Mouse (Mus musculus): ENCODE data around the gene Mttp. TPM values are rescaled to one million over a fixed set of nuclear protein-coding genes. Genes with fewer than 3 reads are reported as not detected.

Gene Mttp
- total RNA-seq (2021): 1 to 10 TPM; 8.4 to 9.0 TPM

DNA sequence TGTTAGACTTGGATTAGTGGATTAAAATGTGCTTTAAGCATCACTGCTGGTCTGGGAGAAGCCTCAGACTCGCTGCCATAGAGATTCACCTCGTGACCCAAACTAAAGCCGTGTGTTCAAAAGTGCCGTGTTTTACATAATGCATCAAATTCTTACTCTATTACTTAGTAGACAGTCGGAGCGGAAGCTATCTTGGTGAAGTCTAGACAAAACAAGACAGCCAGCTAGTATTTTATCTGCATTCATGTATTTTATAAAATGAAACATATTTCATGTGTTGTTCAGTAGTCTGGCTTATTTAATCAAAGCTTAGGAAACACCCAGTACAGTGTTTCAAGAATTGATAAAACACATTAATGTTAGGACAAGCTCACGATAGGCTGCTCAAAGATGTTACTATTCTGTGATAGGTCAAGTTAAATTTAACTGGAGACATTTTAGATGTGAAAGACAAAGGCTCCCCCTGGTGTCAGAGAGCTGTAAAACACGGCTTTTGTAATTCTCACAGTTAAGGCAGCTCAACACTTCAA, at the start of gene Mttp:
TSS of gene Mttp (minus strand) at position 327 of the 530 bp plus-strand sequence.
- peak; percentile 88 to 90 for DNase-seq
- intact Hi-C loops (cut with DNase I): loop anchor here (1.0 to 5.0 kb wide), 4 partner anchors 153 to 366 kb away; partner anchors contain the start of gene Lamtor3

DNA sequence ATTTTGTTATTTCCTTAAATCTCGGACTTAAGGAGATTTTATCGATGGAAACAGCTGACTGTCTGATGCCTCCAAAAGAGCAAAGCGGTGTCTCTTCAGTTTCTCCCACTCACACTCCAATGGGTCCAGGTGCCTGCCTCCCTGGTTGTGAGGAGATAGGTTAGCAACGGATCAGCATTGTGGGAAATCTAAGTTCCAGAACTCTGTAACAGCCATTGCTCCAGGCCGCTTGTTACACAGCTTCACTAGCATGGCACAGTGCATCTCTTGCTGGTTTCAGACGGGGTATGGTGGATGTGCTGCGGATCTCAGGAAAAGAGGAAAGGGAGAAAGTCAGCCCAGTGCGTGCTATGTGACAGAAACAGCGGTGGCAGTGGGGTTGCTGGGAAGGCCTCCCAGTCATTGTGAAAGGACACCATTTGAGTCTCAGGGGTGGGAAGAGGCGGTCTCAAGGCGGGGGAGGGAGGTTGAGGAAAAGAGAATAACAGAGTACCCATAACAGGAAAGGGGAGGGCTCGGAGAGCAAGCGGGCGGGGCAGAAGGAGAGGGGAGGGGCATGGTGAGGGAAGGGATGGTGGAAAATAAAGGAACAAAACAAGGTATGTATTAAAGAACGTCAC, 49.0 kb upstream of the Mttp start, which contains the start of gene 4930579F01Rik:
TSS of gene 4930579F01Rik (minus strand) at position 143 of the 620 bp plus-strand sequence.
- DNase-seq: no peak
- intact Hi-C loops (cut with DNase I): loop anchor here (10.0 kb wide), 1 partner anchor 711 kb away; no protein-coding TSS in a partner anchor

DNA sequence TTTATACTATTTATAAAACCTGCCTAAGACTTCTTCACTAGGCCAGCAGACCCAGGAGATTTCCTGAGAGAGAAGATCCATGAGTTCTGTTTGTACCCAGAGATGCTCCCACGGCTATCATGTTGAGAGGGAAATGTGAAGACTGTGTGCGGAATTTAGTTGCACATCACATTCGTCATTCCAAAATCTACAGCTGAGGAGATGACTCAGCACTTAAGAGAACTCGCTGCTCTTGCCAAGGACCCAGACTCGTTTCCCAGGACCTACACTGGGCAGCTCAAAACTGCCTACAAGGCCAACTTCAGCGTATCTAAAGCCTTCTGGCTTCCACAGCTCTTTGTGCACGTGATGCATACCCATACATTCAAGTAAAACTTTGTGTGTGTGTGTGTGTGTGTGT, 47.5 kb upstream of the Mttp start:
- intact Hi-C loops (cut with DNase I): loop anchor here (10.0 kb wide), 1 partner anchor 713 kb away; no protein-coding TSS in a partner anchor
- peak; percentile 9 to 12 for DNase-seq

DNA sequence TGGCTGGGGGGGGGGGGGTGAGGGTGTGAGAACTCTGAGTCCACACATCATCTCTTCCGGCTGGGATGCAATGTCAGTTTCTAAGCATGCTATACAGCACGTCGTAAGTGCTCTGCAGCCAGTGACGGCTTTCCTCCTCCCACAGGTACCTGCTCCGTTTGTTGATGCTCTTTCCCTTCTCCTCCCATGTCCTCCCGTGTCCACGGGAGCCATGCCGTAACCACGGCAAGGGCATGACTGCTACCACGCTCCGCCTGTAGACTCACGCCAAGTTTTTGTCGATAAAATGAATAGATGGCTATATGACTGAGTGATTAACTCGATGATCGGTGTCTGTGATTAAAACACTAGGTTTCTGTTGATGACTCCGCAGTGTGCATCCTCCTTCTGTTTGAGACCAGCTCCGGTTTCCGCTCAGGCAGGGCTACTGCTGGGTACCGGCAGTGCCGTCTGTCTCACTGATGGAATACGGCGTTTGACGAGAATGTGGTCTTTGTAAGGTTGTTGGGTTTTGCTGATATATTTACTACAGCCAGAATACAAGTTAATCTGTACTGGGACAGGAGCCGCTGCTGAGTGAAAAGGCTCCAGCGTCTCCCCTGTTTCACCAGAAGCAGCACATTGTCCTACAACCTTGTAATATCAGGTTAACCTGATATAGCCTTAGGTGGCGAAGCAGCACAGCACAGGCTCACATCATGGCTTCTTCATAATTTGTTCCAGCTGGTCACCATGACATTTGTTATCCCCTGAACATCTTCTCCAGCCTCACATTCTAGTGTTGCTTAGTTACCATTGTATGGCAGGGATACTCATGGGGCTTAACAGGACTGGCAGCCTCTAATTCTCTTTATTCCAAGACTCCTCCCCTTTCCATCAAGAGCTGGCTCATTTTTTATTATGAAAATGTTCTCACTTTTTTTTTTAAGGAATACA, 41.5 kb upstream of the Mttp start:
- DNase-seq: no peak
- intact Hi-C loops (cut with DNase I): no loop called here

DNA sequence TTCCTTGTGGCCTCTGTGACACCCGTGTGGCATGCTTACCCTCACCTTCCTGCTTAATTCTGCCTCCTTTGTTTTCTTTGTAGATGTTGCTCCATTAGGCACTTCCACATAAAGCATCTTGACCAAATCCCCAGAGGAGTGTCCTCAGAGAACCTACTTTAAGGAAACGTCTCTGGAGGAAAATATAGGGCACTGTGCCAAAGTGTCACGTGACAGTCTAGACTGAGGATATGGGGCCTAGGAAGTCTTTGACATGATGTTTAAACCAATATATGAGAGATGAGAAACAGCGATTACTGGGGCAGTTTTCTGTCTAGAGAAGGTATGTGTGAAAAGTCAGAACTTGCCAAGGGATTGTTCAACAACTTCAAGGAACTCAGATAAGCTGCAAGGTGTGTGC, 40.5 kb upstream of the Mttp start:
- intact Hi-C loops (cut with DNase I): no loop called here
- DNase-seq: peak; percentile 39 to 41

DNA sequence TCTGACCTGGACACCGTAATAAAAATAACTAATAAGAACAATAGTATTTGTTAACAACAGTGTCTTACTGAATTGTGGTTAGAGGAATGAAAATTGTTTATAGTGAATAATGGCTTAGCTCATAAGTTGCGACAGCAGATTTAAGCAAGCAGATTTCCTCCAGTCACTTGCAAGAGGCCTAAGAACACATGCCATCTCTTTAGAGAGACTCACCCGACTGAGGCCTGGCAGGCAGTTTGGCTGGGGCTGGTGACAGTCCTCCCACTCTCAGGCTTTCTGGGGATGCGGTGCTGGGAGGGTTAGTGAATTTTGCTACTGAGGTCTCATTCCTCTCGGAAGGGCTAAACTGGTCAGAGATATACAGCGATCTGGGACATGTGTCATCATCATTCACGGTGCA, 38.6 kb upstream of the Mttp start:
- intact Hi-C loops (cut with DNase I): no loop called here
- no peak for DNase-seq

DNA sequence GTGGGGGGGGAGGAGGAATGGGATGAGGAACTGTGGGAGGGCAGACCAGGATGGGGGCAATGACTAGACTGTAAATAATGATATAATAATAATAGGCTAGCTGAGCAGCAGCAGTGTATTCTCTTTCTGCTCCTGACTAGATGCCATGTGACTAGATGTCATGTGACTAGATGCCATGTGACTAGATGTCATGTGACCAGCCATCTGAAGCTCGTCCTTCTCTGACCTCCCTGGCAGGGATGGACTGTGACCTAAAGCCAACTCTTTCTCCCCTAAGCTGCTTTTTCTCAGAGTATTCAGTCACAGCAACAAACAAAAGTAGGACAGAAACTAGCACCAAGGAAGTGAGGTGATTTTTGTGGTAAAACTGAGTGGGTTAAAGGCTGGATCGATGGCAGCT, 37.3 kb upstream of the Mttp start:
- intact Hi-C loops (cut with DNase I): no loop called here
- DNase-seq: no peak

DNA sequence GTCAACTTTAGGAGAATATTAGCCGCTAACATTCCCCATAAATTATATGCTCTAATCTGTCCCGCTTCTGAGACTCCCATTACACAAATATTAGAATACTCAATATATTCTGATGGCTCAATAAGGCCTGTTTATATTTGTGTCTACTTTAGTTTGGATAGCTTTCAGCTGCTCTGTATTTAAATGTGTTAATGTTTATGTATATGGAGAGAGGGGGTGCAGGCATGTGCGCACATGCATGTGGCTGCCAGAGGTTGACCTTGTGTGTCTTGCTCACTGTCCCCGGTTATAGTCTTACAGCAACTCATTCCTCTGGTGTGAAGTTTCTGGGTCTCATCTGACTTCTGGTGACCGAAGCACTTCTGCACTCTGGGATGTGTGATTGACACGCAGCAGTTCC, 30.8 kb upstream of the Mttp start:
- DNase-seq: no peak
- intact Hi-C loops (cut with DNase I): no loop called here

DNA sequence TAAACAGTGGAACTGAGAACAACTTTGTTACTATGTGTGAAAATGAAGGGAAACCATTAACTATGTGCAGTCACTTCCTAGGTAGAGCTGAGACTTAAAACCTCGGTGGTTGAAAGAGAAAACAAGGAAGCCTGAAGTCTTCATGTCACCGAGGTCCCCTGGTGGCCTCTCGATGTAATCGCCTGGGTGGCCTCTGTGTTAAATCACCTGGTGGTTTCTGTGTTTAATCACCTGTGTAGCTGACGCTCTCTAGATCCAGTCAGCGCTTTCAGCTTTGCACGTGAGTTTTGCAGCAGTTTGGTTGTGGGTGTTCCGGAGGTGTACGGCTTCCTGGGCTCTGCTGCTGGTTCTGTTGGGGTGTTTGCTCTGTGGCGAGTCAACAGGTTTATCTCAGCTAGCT, 28.5 kb upstream of the Mttp start:
- intact Hi-C loops (cut with DNase I): no loop called here
- no peak for DNase-seq

DNA sequence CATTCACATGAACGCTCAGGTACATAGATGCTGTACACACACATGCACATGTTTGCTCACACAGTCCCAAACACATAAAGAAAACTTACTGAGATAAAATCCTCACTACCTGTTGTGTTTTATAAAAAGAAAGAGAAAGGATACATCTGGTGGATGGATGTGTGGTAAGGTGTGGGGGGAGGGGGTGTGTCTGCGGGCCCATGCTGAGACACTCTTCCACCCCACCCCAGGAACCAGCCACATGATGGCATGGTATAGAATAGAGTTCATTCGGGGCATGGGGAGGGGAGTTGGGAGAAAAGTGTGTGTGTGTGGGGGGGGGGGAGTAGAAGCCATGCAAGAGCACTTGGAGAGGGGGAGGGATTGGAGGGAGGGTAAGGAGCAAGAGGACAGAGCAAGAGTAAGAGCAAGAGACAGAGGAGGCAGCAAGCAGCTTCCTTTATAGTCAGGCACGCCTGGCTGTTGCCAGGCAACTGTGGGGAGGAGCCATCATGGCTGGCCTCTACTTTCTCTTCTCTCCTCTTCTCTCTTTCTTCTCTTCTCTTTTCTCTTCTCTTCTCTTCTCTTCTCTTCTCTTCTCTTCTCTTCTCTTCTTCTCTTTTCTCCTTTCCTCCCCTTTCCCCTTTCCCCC, 17.9 kb upstream of the Mttp start:
- no peak for DNase-seq
- intact Hi-C loops (cut with DNase I): no loop called here

DNA sequence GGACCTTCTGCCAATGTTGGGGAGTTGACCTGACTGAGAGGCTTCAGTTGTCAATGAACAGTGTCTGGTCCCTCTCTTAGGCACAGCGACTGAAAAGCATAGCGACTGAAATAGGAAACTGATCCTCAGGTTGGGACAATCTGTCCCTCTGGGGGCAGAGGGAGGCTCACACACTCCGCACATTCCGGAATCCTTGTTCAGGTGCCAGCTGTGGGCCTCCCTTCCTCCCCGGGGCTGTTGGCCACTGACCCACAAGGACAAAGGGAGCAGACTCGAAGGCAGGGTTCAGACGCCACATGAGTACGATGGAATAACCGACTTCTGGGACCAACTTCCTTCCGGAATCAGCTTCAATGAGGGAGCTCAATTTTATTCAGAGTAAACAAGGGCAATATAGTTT, 16.9 kb upstream of the Mttp start:
- DNase-seq: no peak
- intact Hi-C loops (cut with DNase I): no loop called here

DNA sequence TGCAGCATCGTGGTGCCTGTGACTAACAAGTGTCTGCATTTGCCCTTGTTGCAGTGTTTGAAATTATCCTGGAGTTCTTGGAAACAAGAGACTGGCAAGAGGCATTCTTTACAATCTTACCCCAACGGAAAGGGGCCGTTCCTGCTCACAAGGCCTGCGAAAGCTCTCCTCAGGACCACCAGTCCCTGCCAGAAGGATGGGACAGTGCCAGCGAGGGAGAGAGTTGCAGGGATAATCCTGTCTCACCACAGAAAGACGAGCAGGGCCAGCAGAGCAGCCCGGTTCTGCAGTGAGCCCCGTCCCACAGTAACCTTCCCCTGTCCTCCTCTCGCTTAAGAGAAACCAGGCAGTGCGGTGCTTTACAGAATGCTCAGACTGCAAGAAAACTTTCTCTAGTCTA, 11.9 kb upstream of the Mttp start:
- no peak for DNase-seq
- intact Hi-C loops (cut with DNase I): no loop called here

DNA sequence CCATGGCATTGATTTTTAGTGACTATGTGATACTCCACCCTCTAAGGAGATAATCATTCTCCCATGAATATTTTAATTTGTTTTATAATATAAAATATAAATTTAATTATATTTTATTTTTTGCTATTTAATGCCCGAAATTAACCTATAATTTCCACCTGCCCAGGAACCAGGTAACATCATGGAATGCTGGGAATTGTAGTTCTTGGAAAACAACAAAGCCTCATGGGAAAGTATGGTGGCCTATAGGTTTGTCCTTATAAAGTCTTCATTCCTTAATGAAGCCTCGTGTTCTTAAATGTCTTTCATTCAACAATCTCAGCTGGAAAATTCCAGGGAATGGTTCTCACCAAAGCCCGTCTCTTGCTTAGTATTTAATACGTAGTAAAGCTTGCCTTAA, 10.3 kb upstream of the Mttp start:
- DNase-seq: no peak
- intact Hi-C loops (cut with DNase I): no loop called here

DNA sequence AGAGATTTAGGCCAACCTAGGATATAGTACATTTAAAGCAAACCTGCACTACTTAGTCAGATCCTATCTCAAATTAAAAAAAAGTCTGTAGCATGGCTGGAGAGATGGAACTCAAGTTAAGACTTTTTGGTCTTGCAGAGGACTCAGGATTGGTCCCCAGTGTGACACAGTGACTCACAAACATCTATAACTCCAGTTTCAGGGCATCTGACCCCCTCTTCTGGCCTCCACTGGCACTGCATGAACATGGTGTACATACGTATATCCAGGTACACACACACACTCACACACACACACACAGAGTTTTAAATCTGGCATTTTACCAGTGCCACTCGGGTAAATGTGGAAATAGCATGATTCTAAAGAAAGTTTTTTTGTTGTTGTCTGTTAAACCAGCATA, 4.0 kb upstream of the Mttp start:
- intact Hi-C loops (cut with DNase I): loop anchor here (5.0 kb wide), 2 partner anchors 212 to 232 kb away; partner anchors contain the start of gene Lamtor3
- no peak for DNase-seq

DNA sequence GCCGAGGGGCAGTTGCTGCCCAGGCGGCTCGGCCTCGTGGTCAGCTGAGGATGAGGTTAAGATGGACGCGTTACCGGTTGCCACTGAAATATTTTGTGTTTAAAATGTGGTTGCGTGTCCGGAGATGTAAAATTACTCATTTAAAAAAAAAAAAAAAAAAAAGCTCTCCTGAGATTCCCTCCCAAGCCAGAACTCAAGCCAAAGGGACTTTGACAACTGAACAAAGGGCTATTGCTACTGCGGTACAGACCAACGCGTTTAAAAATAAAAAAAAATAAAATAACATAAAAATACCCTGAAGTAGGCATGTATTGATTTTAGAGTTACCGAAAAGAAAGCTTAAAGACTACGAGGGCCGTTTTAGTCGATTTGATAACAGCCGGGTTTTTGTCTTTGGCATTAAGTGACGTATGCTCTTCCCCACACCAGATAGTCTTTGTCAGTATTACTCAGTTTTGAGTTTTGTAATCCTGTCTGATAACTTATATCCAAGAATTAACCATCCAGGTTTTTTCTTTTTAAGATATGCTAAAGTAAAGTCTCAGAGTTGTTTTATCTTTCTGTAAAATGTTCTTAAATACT, 617 bp downstream of the Mttp start:
- intact Hi-C loops (cut with DNase I): no loop called here
- DNase-seq: peak; percentile 13 to 26

DNA sequence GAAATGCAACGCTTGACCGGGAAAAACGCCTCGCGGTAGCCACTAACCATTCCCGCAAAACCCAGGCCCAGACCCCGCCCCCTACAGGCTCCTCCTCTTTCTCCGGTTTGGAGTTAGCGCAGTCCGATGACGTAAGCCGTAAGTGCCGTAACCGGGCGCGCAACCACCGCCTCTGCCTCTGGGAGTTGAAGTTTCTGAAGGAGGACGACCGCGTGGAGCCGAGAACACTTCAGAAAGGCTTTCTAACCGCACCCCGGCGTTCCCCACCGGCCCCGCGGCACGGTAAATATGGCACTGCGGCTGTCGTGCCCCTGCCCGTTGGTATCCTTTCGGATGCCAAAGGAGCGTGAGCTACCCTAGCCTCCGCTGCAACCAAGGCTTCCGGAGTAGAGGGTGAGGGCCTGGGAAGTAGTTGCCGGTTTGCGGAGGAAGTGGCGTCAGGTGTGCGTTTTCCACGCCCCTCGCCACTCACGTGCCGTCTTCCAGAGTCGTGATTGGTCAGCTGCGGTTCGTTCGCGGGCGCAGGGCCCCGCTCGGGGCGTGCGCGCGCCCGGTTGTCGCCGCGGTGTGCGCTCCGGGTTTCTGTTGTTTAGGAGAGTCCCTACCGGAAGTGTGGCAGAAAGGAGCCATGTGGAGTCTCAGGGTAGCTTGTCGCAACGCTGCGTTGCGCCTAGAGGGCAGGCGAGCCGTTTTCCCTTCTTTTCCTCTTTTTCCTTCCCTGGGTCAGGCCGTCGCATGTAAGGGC, 1.3 kb downstream of the Mttp start, which contains the start of gene Trmt10a:
TSS of gene Trmt10a (plus strand) at position 134 of the 745 bp plus-strand sequence.
- intact Hi-C loops (cut with DNase I): loop anchor here (1.0 to 2.0 kb wide), 3 partner anchors 25 to 279 kb away; partner anchors contain the start of gene H2afz
- DNase-seq: peak; percentile 99

DNA sequence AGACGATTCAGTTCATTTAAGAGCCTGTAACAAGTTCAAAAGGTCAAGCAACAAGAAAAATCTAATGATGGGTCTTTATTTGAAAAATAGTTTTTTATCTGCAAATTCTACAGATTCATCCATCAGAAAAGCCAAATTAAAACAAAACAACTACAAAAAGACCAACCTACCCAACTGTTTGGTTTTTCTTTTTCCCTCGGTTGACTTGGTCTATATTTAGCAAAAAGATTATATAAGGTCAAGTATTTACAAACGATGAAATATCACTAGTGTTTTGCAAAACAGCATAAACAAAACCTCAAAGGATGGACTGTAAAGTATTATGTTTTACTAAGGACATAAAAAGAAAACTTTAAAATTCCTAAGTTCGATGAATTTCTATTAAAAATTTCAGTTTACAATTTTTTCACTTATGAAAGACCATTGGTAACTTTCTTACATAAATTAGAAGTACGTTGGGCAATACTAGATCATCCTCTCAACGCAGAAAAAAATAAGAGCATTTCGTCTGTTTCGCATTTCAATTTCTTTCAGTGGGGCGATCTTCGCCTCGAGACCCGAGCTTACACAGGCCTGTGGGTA, 1.9 kb downstream of the Mttp start:
- intact Hi-C loops (cut with DNase I): loop anchor here (1.0 to 2.0 kb wide), 3 partner anchors 24 to 279 kb away; partner anchors contain the start of gene H2afz
- DNase-seq: no peak

DNA sequence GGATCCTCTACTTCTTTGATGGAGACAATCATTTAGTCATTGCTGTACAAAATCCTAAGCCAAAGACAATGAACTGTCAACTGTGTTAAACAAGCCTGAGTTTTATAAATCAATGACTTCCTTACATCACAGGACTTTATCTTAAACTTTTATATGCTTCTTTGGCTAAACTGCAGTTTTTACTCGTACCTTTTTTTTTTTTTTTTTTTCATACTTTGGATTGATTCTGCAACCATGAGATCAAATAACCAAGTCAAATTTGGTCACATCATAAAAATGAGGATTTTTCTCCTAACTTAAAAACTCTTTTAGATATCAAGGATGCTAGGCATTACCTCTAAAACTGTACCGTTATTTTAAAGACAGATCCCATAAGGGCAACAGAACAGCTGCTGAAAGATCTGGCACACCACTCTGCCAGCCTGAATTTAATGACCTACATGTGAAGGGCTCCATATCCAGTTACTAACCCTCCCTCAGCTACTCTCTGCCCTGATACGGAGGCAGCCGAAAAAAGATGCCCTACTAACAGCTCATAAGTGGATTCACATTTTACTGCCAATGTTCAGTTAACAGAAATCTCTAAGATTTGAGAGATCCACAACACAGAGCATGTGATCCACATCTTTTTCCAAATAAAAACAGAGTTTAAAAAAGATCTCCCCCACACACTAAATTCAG, 2.6 kb downstream of the Mttp start:
- intact Hi-C loops (cut with DNase I): loop anchor here (2.0 kb wide), 1 partner anchor 23 kb away; no protein-coding TSS in a partner anchor
- peak; percentile 48 to 58 for DNase-seq

DNA sequence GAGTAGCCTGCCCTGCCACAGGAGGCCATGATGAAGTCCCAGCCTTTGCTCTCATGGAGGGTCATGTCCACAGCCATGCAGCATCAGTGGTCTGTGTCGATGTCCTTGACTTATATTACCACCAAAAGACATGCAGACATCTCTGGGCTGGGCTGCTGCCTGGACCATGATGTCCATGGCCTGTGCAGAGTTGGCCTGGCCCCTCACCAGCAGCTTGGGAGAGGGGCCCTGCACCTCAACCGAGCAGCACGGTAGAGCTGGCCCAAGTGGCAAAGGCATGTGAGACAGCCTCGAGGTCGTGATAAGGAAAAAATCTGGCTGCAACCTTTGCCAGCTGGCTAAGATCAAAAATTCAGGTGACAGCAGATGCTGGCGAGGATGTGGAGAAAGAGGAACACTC, 5.1 kb downstream of the Mttp start:
- DNase-seq: peak; percentile 54 to 59

More for the DNA sequence above, 5.1 kb downstream of the Mttp start:
- intact Hi-C loops (cut with DNase I): no loop called here

Measured in heart, postnatal 10 days (tissue).